Mouse (Mus musculus) lung, adult 18-20 months (tissue): ENCODE results near the gene Scn8a.

Experiments
- DNase-seq, 2 experiments: peaks; one replicate each; pipeline ENCODE4 v3.0.0; 2022; ENCODE audit warnings: mixed read lengths in 2 of 2

Gene Scn8a

DNA sequence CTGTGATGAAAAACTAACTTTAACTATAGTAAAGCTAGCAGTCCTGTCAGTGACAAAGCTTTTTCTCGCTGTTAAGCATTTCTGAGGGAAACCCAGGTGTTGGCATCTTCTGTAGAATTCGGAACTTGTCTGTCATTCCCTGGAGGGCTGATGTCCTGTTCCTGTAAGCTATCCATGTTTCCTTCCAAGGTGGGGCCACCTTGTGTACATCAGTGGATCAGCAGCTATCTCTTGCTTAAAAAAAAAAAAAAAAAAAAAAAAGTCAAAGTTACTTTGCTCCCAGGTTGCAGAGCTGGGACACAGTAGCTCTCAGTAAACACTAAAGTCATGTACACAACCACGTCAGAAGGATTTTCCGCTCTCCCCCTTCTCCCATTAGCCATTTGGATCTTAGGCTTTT, 91.9 kb downstream of the Scn8a start:
- no peak for DNase-seq

DNA sequence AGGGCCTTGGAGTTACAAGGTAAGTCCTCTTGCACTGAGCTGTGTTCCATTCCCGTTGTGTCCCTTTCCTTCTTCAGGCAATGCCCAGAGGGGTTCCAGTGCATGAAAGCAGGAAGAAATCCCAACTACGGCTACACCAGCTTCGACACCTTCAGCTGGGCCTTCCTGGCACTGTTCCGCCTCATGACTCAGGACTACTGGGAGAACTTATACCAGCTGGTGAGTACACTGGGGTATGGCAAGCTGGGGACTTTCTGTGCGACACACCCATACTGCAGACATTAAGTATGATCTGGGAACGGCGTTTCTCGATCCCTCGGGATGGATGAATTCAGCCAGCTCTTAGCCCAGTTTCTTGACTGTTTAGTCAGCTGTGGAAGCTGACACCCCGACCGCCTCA, 101.8 kb downstream of the Scn8a start:
- no peak for DNase-seq

DNA sequence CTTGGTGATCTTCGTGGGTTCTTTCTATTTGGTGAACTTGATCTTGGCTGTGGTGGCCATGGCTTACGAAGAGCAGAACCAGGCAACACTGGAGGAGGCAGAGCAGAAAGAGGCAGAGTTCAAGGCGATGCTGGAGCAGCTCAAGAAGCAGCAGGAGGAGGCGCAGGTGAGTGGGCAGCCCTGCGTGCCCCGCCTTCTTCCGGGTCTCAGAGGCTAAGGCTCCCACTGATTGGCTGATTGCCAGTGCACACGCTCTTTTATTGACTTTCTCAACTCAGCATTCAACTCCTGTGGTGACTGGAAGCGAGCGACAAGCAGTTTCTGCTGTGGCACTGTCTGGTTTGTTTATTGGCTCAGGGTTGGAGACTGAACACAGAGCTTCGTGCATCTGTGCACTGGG, 103.1 kb downstream of the Scn8a start:
- peak; percentile 17 to 54 for DNase-seq

DNA sequence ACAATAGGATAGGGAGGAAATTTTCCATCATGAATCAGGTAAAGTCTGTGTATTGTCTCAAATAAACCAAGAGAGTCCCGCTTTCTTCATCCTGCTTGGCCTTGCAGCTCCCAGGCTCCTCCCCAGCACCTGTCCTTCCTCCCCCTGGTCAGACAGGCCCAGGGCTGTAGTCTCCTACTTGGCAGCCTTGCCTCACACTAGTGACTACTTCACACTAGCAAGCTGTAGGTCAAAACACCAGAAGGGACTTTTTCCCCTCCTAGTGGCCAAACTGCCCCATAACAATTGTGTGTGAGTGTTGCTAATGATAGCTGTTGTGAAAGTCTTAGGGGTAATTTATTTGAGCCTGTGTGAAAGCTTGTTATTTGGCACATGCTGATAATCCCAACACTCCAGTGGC, 105.0 kb downstream of the Scn8a start:
- no peak for DNase-seq

DNA sequence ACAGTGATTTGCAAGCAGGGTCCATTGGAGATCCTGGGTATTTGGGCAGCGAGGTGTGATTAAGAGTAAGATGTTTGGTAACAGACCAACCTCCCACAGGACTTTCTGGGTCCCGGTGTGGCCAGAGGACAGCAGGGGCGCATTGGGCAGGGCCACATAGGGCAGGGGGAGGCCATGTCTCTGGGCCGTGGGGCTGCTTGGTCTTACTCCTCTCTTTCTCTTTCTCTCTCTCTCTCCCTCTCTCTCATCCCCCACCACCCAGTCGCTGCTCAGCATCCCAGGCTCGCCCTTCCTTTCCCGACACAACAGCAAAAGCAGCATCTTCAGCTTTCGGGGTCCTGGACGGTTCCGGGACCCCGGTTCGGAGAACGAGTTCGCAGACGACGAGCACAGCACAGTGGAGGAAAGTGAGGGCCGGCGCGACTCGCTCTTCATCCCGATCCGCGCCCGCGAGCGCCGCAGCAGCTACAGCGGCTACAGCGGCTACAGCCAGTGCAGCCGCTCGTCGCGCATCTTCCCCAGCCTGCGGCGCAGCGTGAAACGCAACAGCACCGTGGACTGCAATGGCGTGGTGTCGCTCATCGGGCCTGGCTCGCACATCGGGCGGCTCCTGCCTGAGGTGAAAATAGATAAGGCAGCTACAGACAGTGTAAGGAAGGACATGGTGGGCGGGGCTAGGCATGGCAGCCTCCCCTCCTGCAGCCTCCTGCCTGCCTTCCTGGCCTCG, 113.9 kb downstream of the Scn8a start:
- DNase-seq = peak; percentile 7 to 8

DNA sequence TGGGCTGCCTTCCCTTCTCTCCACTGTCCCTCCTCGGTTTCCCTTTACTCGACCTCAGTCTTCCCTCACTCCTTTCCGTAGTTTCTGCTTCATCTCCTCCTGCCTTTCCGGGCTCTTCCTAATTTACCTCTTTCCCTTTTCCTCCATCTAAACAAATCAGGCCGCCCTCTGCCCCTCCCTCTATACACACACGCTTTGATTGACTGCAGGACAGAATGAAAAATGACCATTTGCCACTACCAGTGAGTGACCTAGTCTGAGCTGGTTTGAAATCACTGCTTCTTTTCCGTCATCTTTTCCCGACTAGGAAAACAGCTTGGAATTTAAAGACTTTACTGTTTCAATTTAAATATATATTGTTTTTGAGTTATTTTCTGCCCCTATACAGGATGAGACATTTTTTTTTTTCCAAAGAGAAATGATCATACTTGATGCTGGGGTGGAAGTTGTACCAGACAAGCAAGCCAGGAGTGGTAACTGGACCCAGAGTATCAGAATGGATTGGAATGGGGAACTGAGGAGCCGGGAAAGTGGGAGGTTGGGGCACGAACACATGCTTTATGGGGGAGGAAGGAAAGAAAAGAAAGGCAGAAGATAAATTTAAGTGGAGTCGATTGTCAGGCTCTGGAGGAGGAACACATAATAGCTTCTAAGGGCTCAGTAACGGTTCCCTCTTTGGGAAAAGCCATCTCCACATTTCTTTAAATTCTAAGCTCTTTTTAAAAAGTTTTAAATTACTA, 114.7 kb downstream of the Scn8a start:
- no peak for DNase-seq

DNA sequence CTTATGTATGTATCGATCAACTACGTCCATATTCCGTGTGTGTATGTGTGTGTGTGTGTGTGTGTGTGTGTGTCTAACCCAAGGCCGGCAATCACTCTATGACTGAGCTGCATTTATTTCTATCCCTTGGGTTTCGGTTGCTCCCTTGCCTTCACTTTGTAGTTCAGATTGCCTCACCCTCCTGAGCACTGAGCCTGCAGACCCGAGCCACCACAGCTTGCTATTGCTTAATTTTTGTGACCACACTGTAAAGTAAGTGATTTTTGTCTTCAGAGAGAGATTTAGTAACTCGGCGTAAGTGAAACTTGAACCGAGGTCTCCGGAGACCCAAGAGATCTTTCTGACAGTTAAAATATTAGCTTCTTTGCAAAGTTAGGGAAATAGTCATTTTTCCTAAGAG, 116.8 kb downstream of the Scn8a start:
- no peak for DNase-seq

DNA sequence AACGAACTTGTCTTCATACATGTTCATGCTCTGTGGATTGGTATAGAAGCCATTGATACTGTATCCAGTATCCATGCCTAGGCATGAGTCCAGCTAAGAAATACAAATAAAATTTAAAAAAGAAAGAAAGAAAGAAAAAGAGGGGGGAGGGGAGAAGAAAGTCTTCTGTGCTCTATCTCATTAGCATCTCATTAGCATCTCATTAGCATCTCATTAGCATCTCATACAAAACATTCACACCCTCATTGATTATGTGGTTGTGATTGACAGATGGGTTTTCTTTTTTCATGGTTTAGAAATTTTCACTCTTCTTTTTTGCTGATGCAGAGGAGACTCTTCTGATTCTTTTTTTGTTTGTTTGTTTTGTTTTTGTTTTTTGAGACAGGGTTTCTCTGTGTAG, 117.4 kb downstream of the Scn8a start:
- DNase-seq = no peak

DNA sequence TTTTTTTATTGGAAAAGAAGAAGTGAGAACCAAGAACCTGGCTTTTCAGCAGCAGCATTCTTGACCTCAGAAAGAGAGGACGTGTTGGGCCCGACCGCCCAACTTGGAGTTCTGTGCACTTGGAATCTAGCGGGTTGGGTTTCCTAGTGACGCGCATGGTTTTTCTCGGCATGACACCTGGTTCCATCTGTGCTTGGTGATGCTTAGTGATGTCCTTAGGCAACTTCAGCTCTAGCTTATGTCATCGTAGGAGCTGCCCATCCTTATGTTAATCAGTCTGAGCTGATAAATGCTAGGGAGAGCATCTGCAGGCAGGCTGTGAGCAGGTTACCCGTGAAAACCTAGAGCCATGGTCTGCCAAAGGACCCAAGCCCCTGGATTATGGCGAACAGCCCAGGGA, 120.6 kb downstream of the Scn8a start:
- no peak for DNase-seq

DNA sequence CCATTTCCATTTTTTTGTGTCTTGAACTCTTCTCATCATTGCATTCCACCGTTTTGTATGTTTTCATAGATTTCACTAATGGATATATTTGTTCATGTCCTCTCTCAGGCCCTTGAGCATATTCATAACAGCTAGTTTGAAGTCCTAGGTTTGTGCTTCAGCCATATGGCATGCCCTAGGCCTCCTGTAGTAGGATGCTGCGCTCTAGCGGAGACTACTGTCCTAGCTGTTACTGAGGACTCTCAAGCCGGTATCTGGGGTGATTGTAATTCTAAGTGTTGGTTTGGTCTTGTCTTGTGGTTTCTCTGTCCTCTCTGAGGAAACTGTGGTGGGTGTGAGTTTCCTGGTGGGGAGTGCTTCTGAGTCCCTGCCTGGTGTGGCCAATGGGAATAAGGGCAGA, 127.4 kb downstream of the Scn8a start:
- no peak for DNase-seq

DNA sequence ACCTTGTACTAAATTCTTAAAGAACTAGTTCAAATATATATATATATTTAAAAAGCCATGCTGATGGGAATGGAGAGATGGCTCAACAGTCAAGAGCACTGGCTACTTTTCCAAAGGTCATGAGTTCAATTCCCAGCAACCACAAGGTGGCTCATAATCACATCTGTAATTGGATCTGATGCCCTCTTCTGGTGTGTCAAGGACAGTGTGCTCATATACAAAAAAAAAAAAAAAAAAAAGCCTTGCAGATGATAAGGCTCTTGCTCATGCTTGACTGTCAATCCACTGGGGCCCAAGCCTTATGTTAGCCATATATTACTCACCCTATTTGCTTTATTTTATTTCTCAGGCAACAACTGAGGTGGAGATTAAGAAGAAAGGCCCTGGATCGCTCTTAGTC, 132.0 kb downstream of the Scn8a start:
- DNase-seq = no peak

DNA sequence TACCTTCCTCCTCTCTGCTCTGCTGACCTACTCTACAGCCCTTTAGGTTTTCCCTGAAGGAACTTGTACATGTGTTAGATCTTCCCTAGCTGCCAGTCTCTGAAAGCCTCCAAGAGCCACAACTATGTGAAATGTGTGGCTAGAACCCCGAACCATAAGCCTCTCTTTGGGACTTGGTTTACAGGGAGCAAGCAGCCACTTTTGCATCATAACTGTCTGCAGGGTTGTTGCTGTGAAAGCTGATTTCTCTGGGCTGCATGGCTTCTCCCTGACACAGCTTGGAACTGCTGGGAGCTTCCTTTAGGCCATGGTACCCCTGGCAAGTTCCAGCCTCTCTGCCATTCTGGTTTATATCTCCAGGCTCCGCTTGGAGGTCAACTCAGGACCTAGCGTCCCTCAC, 132.8 kb downstream of the Scn8a start:
- no peak for DNase-seq

DNA sequence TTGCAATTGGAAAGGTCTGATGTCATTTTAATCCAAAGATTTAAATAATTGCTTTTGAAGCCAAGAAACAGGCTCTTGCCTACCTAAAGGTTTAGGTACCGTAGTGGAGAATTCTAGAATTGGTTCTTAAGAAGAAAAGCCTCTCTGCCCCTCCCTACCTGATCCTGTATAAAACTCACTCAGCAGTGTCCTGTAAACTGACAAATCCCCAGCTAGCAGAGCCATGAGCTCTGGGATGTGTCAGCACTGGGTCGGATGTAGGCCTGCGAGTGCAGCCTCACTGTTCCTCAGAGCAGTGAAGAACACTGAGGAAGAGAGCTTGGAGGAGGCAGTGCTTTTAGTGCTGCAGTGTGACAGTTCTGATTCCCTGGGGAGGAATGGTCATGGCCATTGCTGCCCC, 134.9 kb downstream of the Scn8a start:
- DNase-seq = no peak

DNA sequence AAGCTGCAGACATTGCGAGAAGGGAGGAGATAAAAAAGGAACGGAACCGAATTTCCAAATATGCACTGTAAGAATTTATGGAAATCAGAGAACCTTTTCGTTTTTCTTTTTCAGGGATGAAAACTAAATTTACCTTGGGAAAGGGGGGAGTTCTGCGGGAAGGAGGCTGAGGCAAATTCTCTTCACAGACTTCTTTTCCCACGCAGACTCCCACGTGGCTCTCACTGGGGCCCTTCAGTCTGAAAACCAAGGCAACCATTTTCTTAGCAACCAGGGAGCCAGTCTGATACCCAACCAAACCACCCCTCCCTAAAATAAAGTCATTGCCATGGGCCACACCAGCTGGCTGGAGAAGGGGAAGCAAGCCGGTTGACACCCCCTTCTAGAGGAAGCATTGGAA, 136.1 kb downstream of the Scn8a start:
- no peak for DNase-seq

DNA sequence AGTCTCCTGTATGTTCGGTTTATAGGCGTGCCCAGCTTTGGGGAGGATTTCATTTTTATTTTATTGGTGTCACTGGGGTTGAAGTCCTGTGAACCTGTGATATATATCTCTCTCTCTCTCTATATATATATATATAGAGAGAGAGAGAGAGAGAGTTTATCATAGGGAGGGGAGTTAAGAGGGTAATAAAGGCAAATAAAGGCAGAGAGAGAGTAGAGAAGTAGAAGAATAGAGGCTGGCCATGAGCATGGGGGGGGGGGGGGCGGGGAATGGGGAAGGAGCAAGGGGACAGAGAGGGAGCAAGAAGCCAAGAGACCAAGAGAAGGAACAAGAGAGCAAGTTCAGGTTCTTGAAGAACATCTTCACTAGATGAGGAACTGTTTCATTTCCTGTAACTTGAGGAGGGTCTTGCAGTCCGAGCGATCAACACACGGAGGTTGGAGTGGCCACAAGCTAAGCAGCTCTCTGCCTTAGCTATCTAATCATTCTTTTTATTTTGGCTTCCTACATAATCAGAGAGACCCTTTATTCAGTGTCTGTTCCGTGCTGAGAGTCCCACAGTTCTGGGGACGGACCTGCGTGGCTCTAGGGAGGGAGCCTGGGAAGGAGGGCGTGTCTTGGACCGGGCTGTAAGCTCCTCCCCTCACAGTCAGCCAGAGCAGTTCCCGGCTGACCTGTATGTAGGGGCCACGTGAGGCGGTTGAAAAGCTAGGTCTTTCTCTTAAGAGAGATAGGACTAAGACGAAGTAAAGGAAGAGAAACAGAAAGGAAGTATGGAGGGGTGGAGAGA, 136.8 kb downstream of the Scn8a start:
- DNase-seq = peak; percentile 48 to 53

DNA sequence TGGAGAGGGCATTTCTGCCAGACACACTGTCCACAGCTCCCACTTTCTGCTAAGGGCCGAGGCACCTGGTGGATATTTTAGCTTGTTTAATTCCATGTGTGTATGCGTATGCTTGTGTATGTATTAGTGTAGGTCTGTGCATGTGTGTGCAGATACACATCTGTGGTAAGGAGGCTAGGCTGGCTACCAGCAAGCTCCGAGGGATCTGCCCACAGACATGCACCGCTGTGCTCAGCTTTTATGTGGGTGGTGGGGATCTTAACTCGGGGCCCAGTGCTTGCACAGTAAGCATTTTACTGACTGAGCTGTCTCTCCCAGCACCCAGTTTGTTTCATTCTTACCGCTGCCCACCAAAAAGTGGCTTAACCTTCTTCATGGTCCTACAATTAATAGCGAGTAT, 137.6 kb downstream of the Scn8a start:
- DNase-seq = no peak

DNA sequence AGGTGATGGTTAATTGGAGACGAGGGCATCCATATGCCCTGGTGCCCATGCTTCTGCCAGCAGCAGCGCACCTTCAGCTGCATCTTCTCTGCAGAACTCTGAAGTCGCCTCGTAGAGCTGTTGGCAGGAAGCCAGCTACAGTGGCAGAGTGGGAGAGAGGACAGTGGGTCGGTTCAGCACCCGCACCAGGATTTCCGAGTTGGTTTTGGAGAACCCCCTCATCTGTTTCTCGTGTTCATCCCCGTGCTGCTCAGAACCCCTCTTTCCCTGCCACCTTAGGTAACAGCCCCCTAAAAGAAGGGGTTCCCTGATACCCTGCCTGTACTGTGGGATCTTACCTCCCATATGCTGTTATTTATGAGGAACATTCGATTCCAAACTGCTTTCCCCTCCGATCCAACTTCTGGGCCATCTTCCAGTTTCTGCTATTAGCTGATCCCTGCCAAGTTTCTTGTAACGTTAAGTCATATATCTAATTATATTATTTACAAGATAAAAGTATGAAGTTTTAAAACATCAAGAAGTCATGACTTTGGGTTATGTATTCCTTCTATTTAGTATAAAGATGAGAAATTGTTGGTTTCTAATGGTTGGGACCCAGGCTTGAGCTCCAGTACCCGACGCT, 138.8 kb downstream of the Scn8a start:
- no peak for DNase-seq

DNA sequence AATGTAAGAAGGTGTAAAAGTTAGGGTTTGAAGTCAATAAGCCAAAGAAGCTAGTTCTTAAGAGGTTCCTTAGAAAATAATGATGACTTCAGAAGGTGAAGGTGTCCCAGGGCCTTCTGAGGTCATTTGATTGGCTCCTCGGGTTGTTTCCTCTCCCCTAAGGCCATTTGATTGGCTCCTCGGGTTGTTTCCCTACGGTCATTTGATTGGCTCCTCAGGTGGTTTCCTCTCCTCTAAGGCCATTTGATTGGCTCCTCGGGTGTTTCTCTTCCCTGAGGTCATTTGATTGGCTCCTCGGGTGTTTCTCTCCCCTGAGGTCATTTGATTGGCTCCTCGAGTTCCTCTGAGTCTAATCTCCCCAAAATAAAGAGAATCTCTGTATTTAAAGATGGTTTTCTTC, 141.7 kb downstream of the Scn8a start:
- DNase-seq = no peak

DNA sequence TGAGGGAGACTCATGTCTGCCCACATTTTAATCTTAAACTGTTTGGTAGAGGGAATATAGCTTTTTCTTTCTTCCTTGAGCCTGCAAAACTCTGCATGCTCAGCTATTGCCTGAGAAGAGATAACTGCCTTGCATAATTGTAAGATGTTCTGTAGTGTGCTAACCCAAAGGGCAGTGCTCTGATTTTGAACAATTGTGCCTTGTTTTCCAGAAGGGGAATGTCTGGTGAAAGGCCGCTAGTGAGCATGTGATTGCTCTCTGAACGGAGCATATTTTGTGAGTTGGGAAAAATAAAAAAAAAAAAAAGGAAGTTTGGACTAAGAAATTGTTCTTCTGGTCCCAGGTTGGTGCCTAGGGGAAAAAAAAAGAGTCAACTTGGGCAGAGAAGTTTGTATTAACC, 159.3 kb downstream of the Scn8a start:
- no peak for DNase-seq

DNA sequence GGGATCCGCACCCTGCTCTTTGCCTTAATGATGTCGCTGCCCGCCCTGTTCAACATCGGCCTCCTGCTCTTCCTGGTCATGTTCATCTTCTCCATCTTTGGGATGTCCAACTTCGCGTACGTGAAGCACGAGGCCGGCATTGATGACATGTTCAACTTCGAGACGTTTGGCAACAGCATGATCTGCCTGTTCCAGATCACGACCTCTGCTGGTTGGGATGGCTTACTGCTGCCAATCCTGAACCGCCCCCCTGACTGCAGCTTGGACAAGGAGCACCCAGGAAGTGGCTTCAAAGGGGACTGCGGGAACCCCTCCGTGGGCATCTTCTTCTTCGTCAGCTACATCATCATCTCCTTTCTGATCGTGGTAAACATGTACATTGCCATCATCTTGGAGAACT, 170.0 kb downstream of the Scn8a start:
- peak in 1 of 2 experiments; percentile 36 for DNase-seq

DNA sequence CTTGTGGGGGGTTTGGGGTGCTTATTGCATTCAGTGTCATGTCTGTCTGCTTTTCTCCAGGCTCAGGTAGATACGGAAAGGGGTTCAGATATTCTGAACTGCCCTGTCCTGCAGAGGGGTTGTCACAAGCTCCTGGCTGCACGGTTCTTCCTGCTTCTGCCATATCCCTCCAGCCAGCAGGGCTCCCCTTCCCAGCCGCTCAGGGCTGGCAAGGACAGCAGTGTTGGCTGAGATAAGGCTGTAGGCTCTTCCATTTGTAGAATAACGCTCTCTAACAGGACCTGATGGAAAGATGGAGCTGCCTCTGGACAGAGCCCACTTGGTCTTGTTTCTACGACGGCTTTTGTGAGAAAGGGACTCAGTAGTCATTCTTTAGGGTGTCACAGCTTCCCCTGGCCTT, 172.3 kb downstream of the Scn8a start:
- no peak for DNase-seq

DNA sequence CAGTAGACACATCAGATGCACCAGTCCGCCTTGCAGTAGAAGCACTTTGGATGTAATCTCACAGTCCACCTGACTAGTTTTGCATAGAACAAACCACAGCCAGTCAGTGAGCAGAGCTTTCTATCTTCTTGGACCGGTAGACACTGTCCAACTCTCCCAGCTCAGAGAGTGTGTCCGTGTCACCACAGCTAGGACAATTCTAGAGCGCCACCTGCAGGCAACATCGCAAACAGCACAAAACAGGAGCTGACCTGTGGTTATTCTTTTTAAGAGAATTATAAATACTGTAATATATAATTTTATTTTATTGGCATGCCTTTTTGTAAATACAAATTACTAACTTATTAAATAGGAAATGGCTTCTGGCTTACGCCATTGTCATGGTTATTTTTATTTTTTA, 173.0 kb downstream of the Scn8a start:
- DNase-seq = peak in 1 of 2 experiments; percentile 50

DNA sequence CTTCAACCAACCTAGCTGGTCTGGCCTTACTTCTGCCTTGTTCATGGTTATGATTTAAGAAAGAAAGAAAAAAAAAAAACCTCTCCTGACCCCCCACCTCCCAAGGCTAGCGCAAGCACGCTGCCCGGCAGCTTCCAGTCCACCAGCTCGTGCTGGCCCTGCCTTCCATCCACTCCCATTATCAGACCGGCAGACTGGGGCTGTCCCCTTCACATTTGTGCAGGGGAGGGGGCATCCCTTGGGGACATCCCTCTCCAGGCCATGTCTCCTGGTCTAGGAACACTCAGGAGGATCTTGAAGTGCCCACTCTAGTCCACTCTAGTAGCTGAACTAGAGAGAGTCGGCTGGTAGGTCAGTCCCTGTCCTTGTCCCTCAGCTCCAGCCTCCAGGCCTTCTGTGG, 174.9 kb downstream of the Scn8a start:
- DNase-seq = no peak
